Mouse (Mus musculus): ENCODE data around the gene Grasp. TPM values are rescaled to one million over a fixed set of nuclear protein-coding genes. Genes with fewer than 3 reads are reported as not detected.

Gene Grasp
- polyA plus RNA-seq, 1 experiment from 2014 or later = 4.1 TPM

- ATAC-seq (replicated peaks; ENCODE audit: insufficient number of reproducible peaks, low FRiP score, low TSS enrichment) = no peak
- no peak overlapping the region for H3K27ac ChIP-seq (ENCODE audit: low read depth, low read length)
- no peak overlapping the region for H3K9ac ChIP-seq (ENCODE audit: low read depth, low read length)
- 34% methylated on average over 5 of the region's 5 CpGs for WGBS (ENCODE audit: insufficient replicate concordance)
- H3K36me3 ChIP-seq (ENCODE audit: control insufficient read depth, insufficient read depth, low read length) = peaks cover 8% of the 10 kb centered on the region
- H3K4me1 ChIP-seq (ENCODE audit: control insufficient read depth, insufficient read depth, low read length) = peaks cover 12% of the 10 kb centered on the region; the same call in 1 of the 2 replicates
- H3K9me3 ChIP-seq (replicated peaks; ENCODE audit: control insufficient read depth, low read length) = no peaks in the 10 kb centered on the region
- H3K4me2 ChIP-seq = no peak overlapping the region; the same call in 1 of the 2 replicates
- H3K27me3 ChIP-seq (ENCODE audit: control insufficient read depth, insufficient read depth, low read length) = peaks cover 10% of the 10 kb centered on the region; the same call in 1 of the 2 replicates
- H3K4me3 ChIP-seq (ENCODE audit: low read depth, low read length) = no peak overlapping the region
These were observed 11.3 kb downstream of the Grasp start for GRCm38 (mm10) chr15:101235342-101235698.

- Histone ChIP-seq H3K4me2 (peak overlapping the region; percentile 19; the same call in 1 of the 2 replicates), H3K4me3 (ENCODE audit: low read depth, low read length) (no peak overlapping the region), H3K9ac (ENCODE audit: low read depth, low read length) (peak overlapping the region; percentile 43; the same call in 1 of the 2 replicates), H3K36me3 (ENCODE audit: control insufficient read depth, insufficient read depth, low read length) (peaks cover 5% of the 10 kb centered on the region), H3K4me1 (ENCODE audit: control insufficient read depth, insufficient read depth, low read length) (peaks cover 12% of the 10 kb centered on the region), H3K27me3 (ENCODE audit: control insufficient read depth, insufficient read depth, low read length) (peaks cover 9% of the 10 kb centered on the region; the same call in 1 of the 2 replicates), H3K9me3 (replicated peaks; ENCODE audit: control insufficient read depth, low read length) (no peaks in the 10 kb centered on the region), H3K27ac (ENCODE audit: low read depth, low read length) (no peak overlapping the region)
- no peak for ATAC-seq (replicated peaks; ENCODE audit: insufficient number of reproducible peaks, low FRiP score, low TSS enrichment)
- 35% methylated on average over 12 of the region's 12 CpGs for WGBS (ENCODE audit: insufficient replicate concordance)
These were observed 11.8 kb downstream of the Grasp start for GRCm38 (mm10) chr15:101235728-101236327.

- H3K9ac ChIP-seq (ENCODE audit: low read depth, low read length) = no peak overlapping the region
- WGBS (ENCODE audit: insufficient replicate concordance) = 3% methylated on average over 3 of the region's 3 CpGs
- no peaks in the 10 kb centered on the region for H3K9me3 ChIP-seq (replicated peaks; ENCODE audit: control insufficient read depth, low read length)
- H3K27ac ChIP-seq (ENCODE audit: low read depth, low read length) = no peak overlapping the region
- no peaks in the 10 kb centered on the region for H3K36me3 ChIP-seq (ENCODE audit: control insufficient read depth, insufficient read depth, low read length)
- peaks cover 7% of the 10 kb centered on the region; the same call in 1 of the 2 replicates for H3K27me3 ChIP-seq (ENCODE audit: control insufficient read depth, insufficient read depth, low read length)
- H3K4me2 ChIP-seq = no peak overlapping the region
- ATAC-seq (replicated peaks; ENCODE audit: insufficient number of reproducible peaks, low FRiP score, low TSS enrichment) = no peak
- H3K4me3 ChIP-seq (ENCODE audit: low read depth, low read length) = no peak overlapping the region
- peaks cover 19% of the 10 kb centered on the region for H3K4me1 ChIP-seq (ENCODE audit: control insufficient read depth, insufficient read depth, low read length)
These were observed 12.9 kb downstream of the Grasp start for GRCm38 (mm10) chr15:101236878-101237277.

GRCm38 (mm10) chr15:101238885-101239511, 15.0 kb downstream of the Grasp start:
- WGBS (ENCODE audit: insufficient replicate concordance) = 3% methylated on average over 28 of the region's 28 CpGs
- H3K9me3 ChIP-seq (replicated peaks; ENCODE audit: control insufficient read depth, low read length) = no peaks in the 10 kb centered on the region
- peak overlapping the region; percentile 72 for H3K4me2 ChIP-seq
- H3K4me3 ChIP-seq (ENCODE audit: low read depth, low read length) = peak overlapping the region; percentile 33
- no peak overlapping the region for H3K27ac ChIP-seq (ENCODE audit: low read depth, low read length)
- peak overlapping the region; percentile 61; the same call in 1 of the 2 replicates for H3K9ac ChIP-seq (ENCODE audit: low read depth, low read length)
- no peaks in the 10 kb centered on the region for H3K36me3 ChIP-seq (ENCODE audit: control insufficient read depth, insufficient read depth, low read length)
- 0 out of 2 replicates have a peak, but pooled peaks cover 4% of the 10 kb centered on the region for H3K27me3 ChIP-seq (ENCODE audit: control insufficient read depth, insufficient read depth, low read length)
- no peak; the same call in 1 of the 2 replicates for ATAC-seq (replicated peaks; ENCODE audit: insufficient number of reproducible peaks, low FRiP score, low TSS enrichment)
- H3K4me1 ChIP-seq (ENCODE audit: control insufficient read depth, insufficient read depth, low read length) = peaks cover 24% of the 10 kb centered on the region

GRCm38 (mm10) chr15:101239821-101240220, 15.8 kb downstream of the Grasp start:
- ATAC-seq (replicated peaks; ENCODE audit: insufficient number of reproducible peaks, low FRiP score, low TSS enrichment) = no peak
- 0 out of 2 replicates have a peak, but pooled peaks cover 4% of the 10 kb centered on the region for H3K27me3 ChIP-seq (ENCODE audit: control insufficient read depth, insufficient read depth, low read length)
- no peak overlapping the region for H3K27ac ChIP-seq (ENCODE audit: low read depth, low read length)
- peaks cover 24% of the 10 kb centered on the region for H3K4me1 ChIP-seq (ENCODE audit: control insufficient read depth, insufficient read depth, low read length)
- H3K4me3 ChIP-seq (ENCODE audit: low read depth, low read length) = no peak overlapping the region
- H3K36me3 ChIP-seq (ENCODE audit: control insufficient read depth, insufficient read depth, low read length) = no peaks in the 10 kb centered on the region
- WGBS (ENCODE audit: insufficient replicate concordance) = 67% methylated on average over 8 of the region's 8 CpGs
- no peaks in the 10 kb centered on the region for H3K9me3 ChIP-seq (replicated peaks; ENCODE audit: control insufficient read depth, low read length)
- no peak overlapping the region for H3K4me2 ChIP-seq
- H3K9ac ChIP-seq (ENCODE audit: low read depth, low read length) = no peak overlapping the region

- Histone ChIP-seq H3K36me3 (ENCODE audit: control insufficient read depth, insufficient read depth, low read length) (no peaks in the 10 kb centered on the region), H3K9me3 (replicated peaks; ENCODE audit: control insufficient read depth, low read length) (no peaks in the 10 kb centered on the region), H3K4me1 (ENCODE audit: control insufficient read depth, insufficient read depth, low read length) (peaks cover 23% of the 10 kb centered on the region), H3K4me2 (peak overlapping the region; percentile 61), H3K4me3 (ENCODE audit: low read depth, low read length) (peak overlapping the region; percentile 33), H3K27me3 (ENCODE audit: control insufficient read depth, insufficient read depth, low read length) (0 out of 2 replicates have a peak, but pooled peaks cover 4% of the 10 kb centered on the region), H3K9ac (ENCODE audit: low read depth, low read length) (peak overlapping the region; percentile 70), H3K27ac (ENCODE audit: low read depth, low read length) (peak overlapping the region; percentile 97)
- peak; percentile 39; the same call in 1 of the 2 replicates for ATAC-seq (replicated peaks; ENCODE audit: insufficient number of reproducible peaks, low FRiP score, low TSS enrichment)
- 4% methylated on average over 10 of the region's 10 CpGs for WGBS (ENCODE audit: insufficient replicate concordance)
These were observed 16.8 kb downstream of the Grasp start for GRCm38 (mm10) chr15:101240799-101241204.

- Histone ChIP-seq H3K4me1 (ENCODE audit: control insufficient read depth, insufficient read depth, low read length) (peaks cover 20% of the 10 kb centered on the region), H3K9ac (ENCODE audit: low read depth, low read length) (peak overlapping the region; percentile 70), H3K27me3 (ENCODE audit: control insufficient read depth, insufficient read depth, low read length) (0 out of 2 replicates have a peak, but pooled peaks cover 4% of the 10 kb centered on the region), H3K9me3 (replicated peaks; ENCODE audit: control insufficient read depth, low read length) (no peaks in the 10 kb centered on the region), H3K36me3 (ENCODE audit: control insufficient read depth, insufficient read depth, low read length) (no peaks in the 10 kb centered on the region), H3K4me2 (peak overlapping the region; percentile 61), H3K4me3 (ENCODE audit: low read depth, low read length) (peak overlapping the region; percentile 33), H3K27ac (ENCODE audit: low read depth, low read length) (peak overlapping the region; percentile 97)
- 33% methylated on average over 9 of the region's 9 CpGs for WGBS (ENCODE audit: insufficient replicate concordance)
- ATAC-seq (replicated peaks; ENCODE audit: insufficient number of reproducible peaks, low FRiP score, low TSS enrichment) = no peak
These were observed 17.2 kb downstream of the Grasp start for GRCm38 (mm10) chr15:101241236-101241635.

- H3K9me3 ChIP-seq (replicated peaks; ENCODE audit: control insufficient read depth, low read length) = no peaks in the 10 kb centered on the region
- H3K9ac ChIP-seq (ENCODE audit: low read depth, low read length) = peak overlapping the region; percentile 70
- WGBS (ENCODE audit: insufficient replicate concordance) = 55% methylated on average over 9 of the region's 9 CpGs
- peak overlapping the region; percentile 97 for H3K27ac ChIP-seq (ENCODE audit: low read depth, low read length)
- ATAC-seq (replicated peaks; ENCODE audit: insufficient number of reproducible peaks, low FRiP score, low TSS enrichment) = no peak
- 0 out of 2 replicates have a peak, but pooled peaks cover 4% of the 10 kb centered on the region for H3K27me3 ChIP-seq (ENCODE audit: control insufficient read depth, insufficient read depth, low read length)
- peak overlapping the region; percentile 61 for H3K4me2 ChIP-seq
- no peaks in the 10 kb centered on the region for H3K36me3 ChIP-seq (ENCODE audit: control insufficient read depth, insufficient read depth, low read length)
- peaks cover 21% of the 10 kb centered on the region for H3K4me1 ChIP-seq (ENCODE audit: control insufficient read depth, insufficient read depth, low read length)
- no peak overlapping the region for H3K4me3 ChIP-seq (ENCODE audit: low read depth, low read length)
These were observed 17.9 kb downstream of the Grasp start for GRCm38 (mm10) chr15:101241853-101242252.

All from heart, embryonic 11.5 days (tissue).